Mouse (Mus musculus) activated CD4-positive, CD25-positive, alpha-beta regulatory T cell, adult 4 months (primary cell): ENCODE data around the gene Miga2. TPM values are rescaled to one million over a fixed set of nuclear protein-coding genes. Genes with fewer than 3 reads are reported as not detected.

Source experiments
- ATAC-seq: one replicate; pipeline ENCODE4 v1.8.0; 2017
- polyA plus RNA-seq, 2 experiments: library from polyadenylated mRNA; unstranded; fragments of 100-300 nt; shearing (Covaris generic); gene quantifications; one replicate each; pipeline ENCODE4 v1.2.1; 2017

Gene Miga2
- polyA plus RNA-seq: 1 to 10 TPM; 1.3 to 7.4 TPM

DNA sequence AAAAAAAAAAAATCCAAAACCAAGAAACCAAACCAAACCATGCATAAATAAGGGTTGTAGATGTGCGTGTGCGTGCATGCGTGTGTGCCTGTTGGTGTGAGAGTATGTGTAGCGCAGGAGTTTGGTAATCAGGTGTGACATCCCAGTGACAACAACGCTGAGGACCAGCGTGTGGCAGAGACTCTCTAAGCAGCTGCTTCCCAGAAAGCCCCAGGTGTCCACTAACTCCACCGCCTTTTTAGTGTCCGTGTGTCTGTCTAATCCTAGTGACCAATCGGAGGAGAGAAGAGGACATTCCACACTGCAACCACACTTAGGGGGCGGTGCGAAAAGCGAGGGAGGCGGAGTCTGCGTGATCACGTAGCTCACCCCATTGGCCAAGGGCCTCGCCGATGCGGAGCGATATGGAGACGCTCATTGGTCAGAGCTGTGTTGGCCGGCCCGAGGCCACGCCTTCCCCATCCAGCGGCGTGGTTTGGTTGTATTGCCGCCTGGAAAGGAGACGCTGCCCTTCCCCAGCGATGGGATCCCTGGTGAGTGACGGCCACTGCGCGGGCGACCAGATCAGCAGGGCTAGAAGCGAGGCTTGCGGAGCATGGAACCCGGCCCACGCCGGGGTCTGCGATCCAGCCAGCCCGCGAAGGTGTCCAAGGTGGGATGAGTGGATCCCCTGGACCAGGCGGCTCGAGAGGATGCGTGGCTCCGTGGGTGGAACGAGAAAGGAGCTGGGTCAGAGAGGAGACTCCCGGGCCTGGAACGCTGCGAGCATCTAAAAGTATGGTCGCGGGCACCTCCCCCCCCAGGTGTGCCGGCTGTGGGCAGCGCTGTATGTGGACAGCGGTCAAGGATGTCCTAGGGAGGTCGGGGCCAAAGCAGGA is at the start of gene Miga2:
Miga2 (plus strand) TSS at position 461 of the 878 bp plus-strand sequence.
- ATAC-seq: peak; percentile 99

DNA sequence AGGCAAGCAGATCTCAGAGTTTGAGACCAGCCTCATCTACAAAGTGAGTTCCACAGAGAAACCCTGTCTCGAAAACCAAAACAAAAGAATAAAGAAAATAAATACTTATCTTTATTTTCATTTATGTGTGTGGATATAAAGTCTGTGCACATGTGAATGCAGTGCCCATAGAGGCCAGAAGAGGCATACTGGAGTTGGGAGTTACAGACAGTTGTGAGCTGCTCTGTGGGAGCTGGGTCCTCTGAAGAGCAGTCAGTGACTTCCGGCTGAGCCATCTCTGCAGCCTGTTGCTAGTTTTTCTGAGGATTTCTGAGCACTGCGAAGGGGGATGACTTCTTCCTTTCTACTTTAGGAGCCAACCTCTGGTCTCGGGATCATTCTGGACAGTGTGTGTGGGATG is 47.9 kb upstream of the Miga2 start:
- ATAC-seq: no peak

DNA sequence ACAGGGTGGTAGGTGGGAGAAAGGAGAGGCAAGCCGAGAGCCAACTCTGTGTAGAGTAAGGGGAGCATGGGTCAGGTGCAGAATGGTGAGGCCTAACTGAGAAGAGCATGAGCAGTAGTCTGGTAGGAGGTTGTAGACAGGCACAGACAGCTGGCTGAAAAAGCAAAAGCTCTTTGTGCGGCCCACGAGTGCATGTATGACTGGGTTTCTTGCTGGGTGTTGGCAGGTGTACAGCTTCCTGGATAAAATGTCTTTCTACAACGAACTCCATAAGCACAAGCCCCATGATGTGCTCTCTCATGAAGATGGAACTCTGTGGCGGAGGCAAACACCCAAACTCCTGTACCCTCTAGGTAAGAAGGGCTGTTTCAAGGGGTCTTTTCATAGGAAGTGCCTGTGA is 47.1 kb upstream of the Miga2 start:
- ATAC-seq: no peak

DNA sequence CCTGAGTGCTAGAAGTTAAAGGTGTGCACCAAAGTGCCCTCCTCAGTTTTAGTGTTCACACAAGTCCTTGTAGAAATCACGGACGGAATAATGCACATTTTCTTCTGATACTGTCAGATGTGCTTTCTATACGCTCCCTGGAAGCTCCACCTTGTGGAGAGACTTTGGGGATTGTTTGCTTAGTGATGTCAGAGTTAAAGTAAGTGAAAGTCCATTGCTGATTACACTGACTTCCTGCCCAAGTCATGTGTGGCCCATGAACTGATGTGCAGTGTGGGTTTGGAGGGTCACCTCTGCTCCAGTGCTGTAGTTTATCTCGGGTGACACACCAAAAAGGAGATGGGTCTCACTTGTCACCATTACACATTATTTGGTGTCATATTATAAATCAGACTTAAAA is 44.8 kb upstream of the Miga2 start:
- ATAC-seq: no peak

DNA sequence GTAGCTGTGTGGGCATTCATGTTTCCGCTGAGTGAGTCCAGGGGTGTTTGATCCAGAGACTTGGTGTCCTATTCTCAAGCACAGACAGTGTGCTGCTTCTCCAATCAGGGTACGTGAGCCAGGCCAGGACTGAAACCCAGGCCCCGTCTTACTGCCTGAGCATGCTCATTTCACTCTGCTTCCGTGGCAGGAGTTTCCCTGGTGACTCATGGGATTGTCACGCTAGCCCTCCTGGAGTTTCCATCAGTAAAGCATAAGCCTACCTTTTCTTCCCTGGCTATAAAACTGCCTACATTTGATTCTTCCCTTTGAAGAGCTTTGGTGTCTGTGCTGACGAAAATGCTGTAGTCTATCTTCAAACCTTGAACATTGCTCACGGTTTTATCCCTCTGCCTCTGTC is 40.9 kb upstream of the Miga2 start:
- ATAC-seq: no peak

DNA sequence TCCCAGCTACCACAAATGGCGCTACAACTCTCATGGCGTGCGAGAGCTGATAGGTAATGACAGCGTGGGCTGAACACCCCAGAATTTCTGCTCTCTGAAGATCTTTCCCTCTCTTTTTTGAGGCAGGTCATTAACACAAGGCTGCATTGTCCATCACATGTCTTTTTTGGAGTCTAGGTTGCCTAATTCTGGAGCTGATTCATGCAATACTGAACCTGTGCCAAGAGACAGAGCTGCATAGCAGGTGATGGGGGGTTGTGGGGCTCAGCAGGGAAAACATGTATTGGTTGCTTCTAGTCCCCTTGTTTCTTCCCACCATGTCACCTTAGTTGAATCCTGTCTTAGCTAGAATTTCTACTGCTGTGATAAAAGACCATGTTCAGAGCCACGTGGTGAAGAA is 38.7 kb upstream of the Miga2 start:
- no peak for ATAC-seq

DNA sequence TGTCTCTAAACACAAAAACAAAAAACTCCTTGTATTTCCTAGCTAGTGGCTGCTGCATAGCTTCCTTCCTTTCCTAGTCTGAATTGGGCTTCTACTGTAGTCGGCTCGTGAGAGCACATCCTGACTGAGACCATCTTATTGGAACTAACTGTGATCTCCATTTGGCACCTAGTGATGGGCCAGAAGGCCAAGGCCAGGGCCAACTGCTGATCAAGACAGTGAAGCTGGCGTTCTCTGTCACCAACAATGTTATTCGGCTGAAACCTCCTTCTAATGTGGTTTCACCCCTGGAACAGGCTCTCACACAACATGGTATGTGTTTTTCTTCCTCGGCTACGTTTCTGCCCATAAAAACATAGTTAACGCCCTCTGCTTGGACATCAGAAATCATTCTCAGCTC is 36.8 kb upstream of the Miga2 start:
- no peak for ATAC-seq

DNA sequence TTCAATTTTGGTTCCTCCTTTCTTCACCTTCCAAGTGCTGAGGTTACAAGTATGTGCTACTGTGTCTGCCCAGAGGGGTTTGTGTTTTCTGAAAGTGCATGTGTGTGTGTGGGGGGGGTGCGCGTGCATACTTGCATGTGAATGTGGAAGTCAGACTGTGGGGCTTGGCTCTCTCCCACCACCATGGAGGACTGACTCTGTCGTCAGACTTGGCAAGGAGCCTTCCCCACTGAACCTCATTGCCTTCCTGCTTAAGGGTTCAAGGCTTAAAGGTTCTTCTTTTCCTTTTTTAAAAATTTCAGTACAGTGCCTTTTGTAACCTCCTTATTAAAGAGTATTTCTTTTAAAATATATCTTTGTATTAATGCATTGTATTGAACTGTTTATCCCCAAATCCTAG is 35.2 kb upstream of the Miga2 start:
- ATAC-seq: no peak

DNA sequence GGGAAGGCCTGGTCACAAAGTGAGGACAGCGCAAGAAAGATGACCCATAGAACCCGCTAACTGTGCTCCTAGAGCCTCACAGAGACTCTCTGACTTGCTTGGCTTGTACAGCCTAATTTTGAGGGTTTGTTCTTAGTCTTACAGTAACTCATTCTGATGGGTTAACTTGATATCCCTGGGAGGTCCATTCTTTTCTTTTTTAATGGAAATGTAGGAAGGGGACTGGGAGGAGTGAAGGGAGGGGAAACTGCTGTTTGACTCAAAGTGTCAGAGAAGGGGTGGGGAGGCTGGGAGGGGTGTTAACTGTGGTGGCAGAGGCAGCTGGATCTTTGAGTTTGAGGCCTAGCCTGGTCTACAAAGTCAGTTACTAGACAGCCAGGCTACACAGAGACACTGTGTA is 28.7 kb upstream of the Miga2 start:
- ATAC-seq: no peak

DNA sequence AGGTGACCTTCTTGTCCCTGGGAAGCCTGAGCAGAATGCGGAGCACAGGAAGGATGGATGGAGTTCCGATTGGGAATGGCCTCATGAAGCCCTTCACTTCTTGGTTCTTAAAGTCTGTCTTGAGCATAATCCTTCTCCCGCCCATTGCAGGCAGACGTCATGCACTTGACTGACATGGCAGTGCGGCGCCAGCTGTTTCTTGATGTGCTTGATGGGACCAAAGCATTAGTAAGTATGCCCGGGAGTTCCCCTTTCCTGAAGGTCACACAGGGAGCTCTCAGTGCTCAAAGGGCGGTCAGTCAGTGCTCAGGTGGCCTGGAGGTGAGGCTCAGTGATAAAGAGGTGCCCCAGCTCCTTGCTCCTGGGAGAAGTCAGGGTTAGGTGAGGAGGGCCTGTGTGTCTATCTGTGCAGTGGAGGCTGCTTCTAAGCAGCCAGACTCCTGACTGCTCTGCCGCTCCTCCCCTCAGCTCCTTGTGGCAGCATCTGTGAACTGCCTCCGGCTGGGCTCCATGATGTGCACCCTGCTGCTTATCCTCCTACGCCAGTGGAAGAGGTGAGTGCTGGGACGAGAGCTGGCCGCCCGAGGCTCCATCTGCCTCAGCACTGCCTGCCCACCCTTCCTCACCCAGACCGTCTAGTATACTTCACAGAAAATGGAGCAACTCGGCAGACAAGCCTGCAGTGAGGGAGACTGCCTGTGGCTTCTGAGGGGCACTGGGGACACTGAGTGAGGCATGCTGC is 27.7 kb upstream of the Miga2 start:
- ATAC-seq: no peak

DNA sequence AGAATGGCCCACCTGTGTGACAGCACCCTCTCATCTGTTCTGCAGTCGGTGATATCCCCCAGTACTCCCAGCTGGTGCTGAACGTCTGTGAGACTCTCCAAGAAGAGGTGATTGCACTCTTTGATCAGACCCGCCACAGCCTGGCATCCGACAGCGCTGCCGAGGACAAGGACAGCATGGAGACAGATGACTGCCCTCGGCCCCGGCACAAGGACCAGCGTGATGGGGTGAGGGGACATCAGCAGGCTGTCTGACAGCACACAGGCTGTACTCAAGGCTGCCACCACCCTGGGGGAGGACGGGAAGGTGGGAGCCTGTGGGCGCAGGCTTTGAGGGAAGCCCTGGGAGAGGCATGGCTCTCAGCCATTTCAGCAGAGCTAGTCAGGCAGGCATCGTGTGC is 26.9 kb upstream of the Miga2 start:
- no peak for ATAC-seq

DNA sequence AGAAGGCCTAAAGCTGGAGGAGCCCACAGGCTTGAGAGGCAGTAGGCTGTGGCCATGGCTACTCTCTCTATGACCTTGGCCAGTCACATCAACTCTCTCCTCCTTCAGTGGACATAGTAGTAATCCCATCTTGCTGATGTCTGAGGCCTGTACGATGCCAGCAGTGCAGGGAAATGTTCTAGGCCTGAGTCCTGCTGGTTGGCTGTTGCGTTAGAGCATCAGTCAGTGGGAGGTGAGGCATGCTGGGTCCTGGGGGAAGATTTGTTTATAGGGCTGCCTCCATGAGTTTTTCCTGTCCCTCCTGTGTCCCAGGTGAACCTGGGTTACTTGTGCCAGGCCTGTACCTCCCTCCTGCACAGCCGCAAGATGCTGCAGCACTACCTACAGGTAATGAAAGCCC is 22.0 kb upstream of the Miga2 start:
- no peak for ATAC-seq

DNA sequence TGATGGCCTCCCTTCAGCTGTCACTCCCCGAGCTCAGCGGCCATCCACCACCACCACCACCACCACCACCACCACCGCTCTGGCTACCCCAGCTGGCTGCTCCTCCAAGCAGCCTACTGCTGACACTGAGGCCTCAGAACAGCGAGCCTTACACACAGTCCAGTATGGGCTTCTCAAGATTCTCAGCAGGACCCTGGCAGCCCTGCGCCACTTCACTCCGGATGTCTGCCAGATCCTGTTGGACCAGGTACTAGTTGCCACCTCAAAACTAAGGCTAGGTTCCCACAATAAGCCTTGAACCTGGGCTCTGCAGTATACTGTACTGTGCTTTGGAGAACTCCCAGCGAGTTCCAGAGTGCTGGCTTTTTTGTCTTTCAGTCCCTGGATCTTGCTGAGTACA is 21.5 kb upstream of the Miga2 start:
- no peak for ATAC-seq

DNA sequence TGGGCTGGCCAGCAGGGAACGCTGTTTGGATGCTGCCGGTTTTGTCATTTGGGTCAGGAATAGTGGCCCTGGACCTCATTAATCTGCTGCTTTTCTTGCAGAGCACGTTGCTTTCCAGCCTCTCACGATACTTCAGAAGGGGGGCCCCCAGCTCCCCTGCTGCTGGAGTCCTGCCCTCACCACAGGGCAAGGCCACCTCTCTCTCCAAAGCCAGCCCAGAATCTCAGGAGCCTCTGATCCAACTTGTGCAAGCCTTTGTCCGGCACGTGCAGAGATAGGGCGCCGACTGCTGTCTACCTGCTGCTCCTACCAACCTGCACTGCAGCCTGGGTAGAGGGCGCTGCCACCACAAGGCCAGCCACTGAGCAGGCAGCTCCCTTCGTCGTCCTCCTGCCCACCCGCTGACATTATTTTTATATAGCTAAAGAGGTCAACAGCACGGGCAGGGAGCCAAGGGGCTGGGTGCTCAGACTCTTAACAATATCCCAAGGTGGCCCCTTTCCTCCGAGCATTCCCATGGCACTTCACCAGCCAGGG is 20.4 kb upstream of the Miga2 start:
- ATAC-seq: no peak

DNA sequence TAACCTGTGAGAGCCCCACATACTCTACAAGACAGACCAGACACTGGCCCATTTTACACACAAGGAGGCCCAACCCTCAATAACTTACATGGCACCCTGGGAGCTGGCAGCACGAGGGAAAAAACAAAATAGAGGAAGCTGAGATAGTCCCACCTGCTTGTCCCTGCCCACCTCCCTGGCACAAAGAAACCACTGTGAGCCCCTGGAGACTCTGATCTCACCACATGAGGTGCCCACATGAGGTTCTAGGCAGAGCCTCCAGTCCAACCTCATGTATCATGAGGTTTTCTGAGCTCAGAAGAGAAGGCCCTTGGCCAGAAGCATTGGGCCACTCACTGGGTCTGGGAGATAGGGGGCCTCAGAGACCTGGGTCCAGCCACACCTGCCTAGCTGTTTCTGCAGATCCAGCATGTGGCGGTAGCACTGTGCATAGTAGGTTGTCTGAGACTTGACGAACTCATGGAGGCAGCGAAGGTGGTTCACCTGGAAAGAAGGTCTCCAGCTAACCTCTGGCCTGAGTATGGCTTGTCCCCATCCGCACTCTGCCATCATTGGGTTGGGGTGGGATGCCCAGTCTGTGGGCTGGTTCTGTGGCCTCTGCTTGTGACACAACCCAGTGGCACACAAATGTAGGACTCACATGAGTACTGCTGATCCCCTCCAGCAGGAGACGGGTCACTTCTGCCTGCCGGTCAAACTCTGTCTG is 17.9 kb upstream of the Miga2 start:
- no peak for ATAC-seq

DNA sequence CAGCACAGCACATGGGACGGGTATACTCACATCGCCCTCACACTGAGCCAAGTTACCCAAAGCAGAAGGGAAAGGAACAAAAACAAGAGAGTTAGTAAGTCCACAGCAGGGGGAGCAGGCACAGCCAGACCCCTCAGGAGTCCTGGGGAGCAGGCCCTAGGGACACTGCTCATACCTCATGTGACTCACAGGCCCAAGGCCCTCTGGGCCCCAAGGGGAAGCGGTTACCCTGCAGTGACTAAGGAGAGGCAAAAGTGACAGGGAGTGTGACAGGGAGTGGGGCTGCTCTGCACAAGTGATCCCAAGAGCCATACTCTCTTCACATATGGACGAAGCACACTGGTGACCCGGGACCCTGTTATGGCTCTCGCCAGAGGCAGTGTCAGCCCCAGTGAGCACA is 14.8 kb upstream of the Miga2 start:
- ATAC-seq: no peak

DNA sequence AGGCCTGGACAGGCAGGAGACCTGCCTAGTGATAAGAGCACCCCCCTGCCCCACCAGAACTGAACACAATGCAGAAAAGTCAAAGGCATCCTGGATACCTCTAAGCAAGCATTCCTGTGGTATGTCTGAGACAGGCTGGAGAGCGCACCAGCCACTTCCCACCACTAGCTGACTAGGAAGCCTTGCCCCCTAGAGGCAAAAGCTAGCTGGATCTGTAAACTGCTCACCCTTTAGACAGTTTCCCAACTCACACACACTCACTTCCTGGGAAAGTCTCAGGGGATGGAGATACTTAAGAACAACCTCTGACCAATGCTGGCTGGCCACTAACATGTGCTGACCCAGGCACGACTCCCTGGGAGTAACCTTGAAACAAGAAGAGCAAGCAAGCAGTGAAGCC is 12.9 kb upstream of the Miga2 start:
- ATAC-seq: no peak

DNA sequence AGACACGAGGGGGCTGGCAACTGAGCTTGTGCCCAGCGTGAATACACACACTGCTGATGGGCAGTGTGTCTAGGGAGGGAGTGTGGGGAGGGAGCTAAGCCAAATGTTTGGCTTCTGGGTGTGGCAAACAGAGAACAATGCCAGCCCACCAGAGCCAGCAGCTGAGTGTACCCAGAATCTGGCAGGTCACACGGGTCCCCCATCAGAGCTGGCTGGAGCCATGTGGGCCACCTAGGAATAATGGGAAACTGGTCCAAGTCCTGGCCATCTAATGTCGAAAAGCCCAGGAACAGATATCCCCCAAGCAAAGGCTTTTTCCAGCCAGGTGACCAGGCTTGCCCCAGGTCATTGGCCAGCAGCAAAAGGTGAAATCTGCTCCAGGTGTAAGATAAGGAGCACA is 8.2 kb upstream of the Miga2 start:
- no peak for ATAC-seq

DNA sequence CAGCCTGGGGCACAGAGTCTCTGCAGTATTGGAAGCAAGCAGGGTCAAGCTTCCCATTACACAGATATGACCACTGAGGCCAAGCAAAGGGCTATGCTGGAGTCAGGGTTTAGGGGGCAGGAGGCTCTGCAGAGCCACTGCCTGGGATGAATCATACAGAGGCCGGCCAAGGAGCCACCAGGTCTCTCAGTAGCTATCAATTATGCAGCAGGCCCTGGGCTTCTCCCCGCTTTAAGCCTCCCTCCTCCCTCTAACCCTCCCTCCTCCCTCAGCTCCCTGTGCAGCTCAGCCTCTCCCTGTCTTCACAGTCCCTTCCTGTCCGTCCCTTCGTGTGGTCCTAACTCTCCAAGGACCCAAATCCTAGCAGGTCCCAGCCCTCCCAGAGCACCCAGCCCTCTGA is 7.8 kb upstream of the Miga2 start:
- ATAC-seq: no peak

DNA sequence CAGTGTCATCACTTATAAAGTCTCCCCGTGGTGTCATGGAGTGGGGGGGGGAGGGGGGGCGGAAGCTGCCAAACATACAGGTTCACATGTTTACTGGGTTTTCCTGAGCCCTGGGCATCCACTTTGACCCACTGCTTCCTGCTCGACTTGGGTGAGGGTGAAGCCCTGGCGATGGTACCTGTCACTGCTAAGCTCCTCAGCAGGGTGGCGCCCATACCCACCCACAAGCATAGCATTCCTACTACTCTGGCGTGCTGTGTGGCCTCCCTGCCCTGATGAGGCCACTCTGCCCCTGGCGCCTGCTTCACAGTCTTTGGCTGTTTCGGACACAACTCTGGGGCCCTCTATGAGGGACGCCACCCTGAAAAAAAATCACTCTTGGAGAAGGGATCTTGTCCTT is 7.1 kb upstream of the Miga2 start:
- ATAC-seq: no peak

DNA sequence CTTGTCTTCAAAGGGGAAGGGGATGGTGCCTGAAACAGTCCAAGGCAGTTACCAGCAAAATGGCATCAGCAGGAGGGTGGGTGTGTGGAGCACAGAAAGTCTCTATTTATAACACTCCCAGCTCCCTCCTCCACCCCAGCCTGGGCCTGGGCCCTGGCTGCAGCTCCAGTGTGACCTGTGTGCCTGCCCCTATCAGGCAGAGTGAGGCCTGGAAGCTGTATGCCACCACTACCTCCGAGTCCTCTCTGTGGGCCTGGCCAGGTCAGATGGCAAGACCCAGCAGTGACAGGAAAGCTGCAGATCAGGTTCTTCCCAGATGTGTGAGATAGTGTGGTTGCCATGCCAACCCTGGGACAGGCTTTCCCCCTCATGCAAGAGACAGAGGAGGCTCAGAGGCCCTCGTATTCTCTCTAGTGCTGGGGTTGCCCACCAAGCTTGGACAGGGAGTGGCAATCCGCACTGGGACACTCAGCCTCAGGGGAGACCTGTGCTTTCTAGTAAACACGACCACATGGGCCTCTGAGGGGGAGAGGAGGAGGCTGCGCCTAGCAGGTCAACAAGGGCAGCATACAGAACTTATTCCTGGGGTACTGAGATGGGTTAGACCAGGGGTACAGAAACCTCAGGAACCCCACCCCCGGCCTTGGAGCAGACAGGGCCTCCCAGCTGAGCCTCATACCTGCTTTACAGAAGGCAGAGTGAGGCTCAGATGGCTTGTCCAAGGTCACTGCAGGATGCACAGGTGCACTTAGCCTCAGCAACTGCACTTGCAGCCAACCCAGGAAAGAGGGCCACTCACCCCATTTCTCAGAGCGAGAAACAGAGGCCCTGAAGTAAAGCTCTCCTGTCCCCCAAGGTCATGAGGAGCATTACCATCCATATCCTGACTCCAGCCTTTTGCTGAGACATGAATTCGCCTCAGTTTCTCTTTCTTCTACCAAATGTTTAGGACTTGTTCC is 6.2 kb upstream of the Miga2 start:
- ATAC-seq: no peak
